Mouse (Mus musculus) embryonic fibroblast, embryonic 13.5 days (primary cell): Measurements from ENCODE around the gene St8sia6. TPM values are rescaled to one million over a fixed set of nuclear protein-coding genes. Genes with fewer than 3 reads are reported as not detected.

ENCODE experiments used
- H3K27ac ChIP-seq: 2 replicates; pipeline ENCODE4 v1.5.1; 2012; ENCODE audit warnings: low read length, control low read depth, inconsistent platforms; ENCODE audit not compliant: insufficient read depth
- H3K4me1 ChIP-seq: 2 replicates; pipeline ENCODE4 v1.6.1; 2011; ENCODE audit warnings: low read length; ENCODE audit not compliant: control insufficient read depth, insufficient read depth
- H3K4me3 ChIP-seq: 2 replicates; pipeline ENCODE4 v1.5.1; 2011; ENCODE audit warnings: mild to moderate bottlenecking, control low read depth, low read length; ENCODE audit not compliant: insufficient read depth
- CTCF ChIP-seq: IDR thresholded peaks from 2 replicates; pipeline ENCODE4 v1.5.1; 2011; ENCODE audit warnings: mild to moderate bottlenecking, control low read depth, low read length, moderate library complexity, borderline replicate concordance; ENCODE audit not compliant: insufficient read depth
- POLR2A ChIP-seq: IDR thresholded peaks from 2 replicates; pipeline ENCODE4 v1.6.1; 2011; ENCODE audit warnings: low read depth, mild to moderate bottlenecking, control low read depth, low read length, moderate library complexity
- polyA plus RNA-seq: library from polyadenylated mRNA; stranded (reverse); fragments of >200 nt; gene quantifications from 2 replicates; pipeline ENCODE4 v1.2.4, GENCODE M21; 2011; ENCODE audit warnings: low read depth; ENCODE audit not compliant: missing spikeins, insufficient read length

Gene St8sia6
- polyA plus RNA-seq = 0.20 and 0.21 TPM in 2 replicates

- Histone ChIP-seq H3K4me1 (no peaks in the 10 kb centered on the region; the same call in 1 of the 2 replicates), H3K27ac (no peak within 1 kb of the TSS), H3K4me3 (peak within 1 kb of the TSS; percentile 48)
- TF ChIP-seq CTCF (no peak), POLR2A (no peak)
Observed at GRCm38 (mm10) chr2:13793969-13794363, at the start of gene St8sia6. TSS of gene St8sia6 (minus strand) at chr2:13794064.

GRCm38 (mm10) chr2:13836310-13836709, 42.4 kb upstream of the St8sia6 start:
- TF ChIP-seq CTCF (no peak), POLR2A (no peak)
- H3K27ac ChIP-seq = no peak overlapping the region
- no peak overlapping the region for H3K4me3 ChIP-seq
- H3K4me1 ChIP-seq = no peaks in the 10 kb centered on the region

- TF ChIP-seq POLR2A (no peak), CTCF (no peak)
- H3K27ac ChIP-seq = no peak overlapping the region
- H3K4me3 ChIP-seq = no peak overlapping the region
- no peaks in the 10 kb centered on the region for H3K4me1 ChIP-seq
Observed at GRCm38 (mm10) chr2:13834989-13835388, 41.1 kb upstream of the St8sia6 start.

GRCm38 (mm10) chr2:13816645-13817044, 22.8 kb upstream of the St8sia6 start:
- Histone ChIP-seq H3K4me3 (no peak overlapping the region), H3K27ac (no peak overlapping the region), H3K4me1 (no peaks in the 10 kb centered on the region)
- TF ChIP-seq POLR2A = no peak
- no peak for TF ChIP-seq CTCF

GRCm38 (mm10) chr2:13808593-13808992, 14.7 kb upstream of the St8sia6 start:
- Histone ChIP-seq H3K27ac (no peak overlapping the region), H3K4me1 (no peaks in the 10 kb centered on the region), H3K4me3 (no peak overlapping the region)
- TF ChIP-seq POLR2A = no peak
- TF ChIP-seq CTCF = no peak

- no peak overlapping the region for H3K27ac ChIP-seq
- no peak overlapping the region for H3K4me3 ChIP-seq
- H3K4me1 ChIP-seq = no peaks in the 10 kb centered on the region
- no peak for TF ChIP-seq POLR2A
- no peak for TF ChIP-seq CTCF
Observed at GRCm38 (mm10) chr2:13808008-13808407, 14.1 kb upstream of the St8sia6 start.

GRCm38 (mm10) chr2:13806120-13806519, 12.3 kb upstream of the St8sia6 start:
- TF ChIP-seq CTCF (no peak), POLR2A (no peak)
- Histone ChIP-seq H3K4me1 (no peaks in the 10 kb centered on the region), H3K27ac (no peak overlapping the region), H3K4me3 (no peak overlapping the region)

GRCm38 (mm10) chr2:13800639-13801038, 6.8 kb upstream of the St8sia6 start:
- no peak overlapping the region for H3K27ac ChIP-seq
- no peak for TF ChIP-seq CTCF
- no peak overlapping the region for H3K4me3 ChIP-seq
- no peaks in the 10 kb centered on the region for H3K4me1 ChIP-seq

- H3K4me1 ChIP-seq = no peaks in the 10 kb centered on the region; the same call in 1 of the 2 replicates
- H3K4me3 ChIP-seq = no peak overlapping the region
- TF ChIP-seq POLR2A = no peak
- H3K27ac ChIP-seq = no peak overlapping the region
Observed at GRCm38 (mm10) chr2:13794446-13794845, 582 bp upstream of the St8sia6 start.

GRCm38 (mm10) chr2:13793054-13793968, 553 bp downstream of the St8sia6 start:
- TF ChIP-seq CTCF = no peak
- TF ChIP-seq POLR2A = no peak
- Histone ChIP-seq H3K4me3 (peak overlapping the region; percentile 48), H3K27ac (no peak overlapping the region)

More at GRCm38 (mm10) chr2:13793054-13793968, 553 bp downstream of the St8sia6 start:
- no peaks in the 10 kb centered on the region; the same call in 1 of the 2 replicates for H3K4me1 ChIP-seq
